Comparison of ENCODE assay signal across 22 mouse cellular contexts in the genomic region with DNA sequence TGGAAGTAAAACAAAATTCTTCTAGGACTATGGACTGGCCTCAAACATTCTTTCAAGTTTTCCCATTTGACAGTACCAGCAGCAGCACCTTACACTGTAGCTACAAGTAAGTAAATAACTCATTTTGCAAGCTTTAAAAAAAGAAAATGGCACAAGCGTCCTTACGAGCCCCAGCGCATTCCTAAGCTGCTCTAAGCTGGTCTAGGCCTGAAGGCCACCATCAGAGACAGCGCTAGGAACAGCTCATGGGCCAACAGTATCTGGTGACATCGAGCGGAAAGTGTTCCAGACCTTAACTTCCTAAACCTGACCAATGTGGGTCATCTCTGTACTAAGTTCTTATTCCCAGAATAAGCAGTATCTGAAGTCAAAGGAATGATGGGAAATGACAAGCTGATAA.
DNase-seq lines count a peak whose midpoint lies in the region; ATAC-seq lines count a peak whose summit lies in the region.
"Had no signal": no experiment of that assay in that cellular context is flagged by ENCODE, and none has a peak within 500 bp of the region (broad histone marks: within the 10 kb centered on the region; RNA-seq: fewer than 3 reads in every experiment).

No protein-coding gene starts in this region.

- H3K4me3 ChIP-seq in heart, embryonic 16.5 days (ENCODE audit: low read length) = no peak overlapping the region
- H3K4me3 ChIP-seq: embryonic facial prominence, embryonic 13.5 days; embryonic facial prominence, embryonic 15.5 days; erythroblast, embryonic 14.5 days; forebrain, embryonic 10.5 days; forebrain, embryonic 12.5 days had no signal

- no peaks in the 10 kb centered on the region for H3K9me3 ChIP-seq in heart, embryonic 16.5 days (replicated peaks; ENCODE audit: control insufficient read depth, low read length)
- H3K9me3 ChIP-seq: embryonic facial prominence, embryonic 15.5 days; forebrain, embryonic 10.5 days; forebrain, embryonic 12.5 days had no signal

- H3K9ac ChIP-seq in heart, embryonic 16.5 days (ENCODE audit: low read length) = no peak overlapping the region
- H3K9ac ChIP-seq: embryonic facial prominence, embryonic 13.5 days; embryonic facial prominence, embryonic 15.5 days; forebrain, embryonic 12.5 days had no signal

- peaks cover 11% of the 10 kb centered on the region for H3K4me1 ChIP-seq in heart, embryonic 16.5 days (ENCODE audit: control insufficient read depth, insufficient read depth, low read length)
- H3K4me1 ChIP-seq: embryonic facial prominence, embryonic 15.5 days; forebrain, embryonic 12.5 days had no signal

- intact Hi-C loops in heart, postnatal 14 days (cut with DNase I) = no loop called here

- H3K27me3 ChIP-seq in heart, embryonic 16.5 days (ENCODE audit: control insufficient read depth, insufficient read depth, low read length) = no peaks in the 10 kb centered on the region
- H3K27me3 ChIP-seq: embryonic facial prominence, embryonic 13.5 days; embryonic facial prominence, embryonic 15.5 days; forebrain, embryonic 12.5 days had no signal

- WGBS in heart, embryonic 16.5 days = 87% methylated on average over 6 of the region's 6 CpGs

- no peaks in the 10 kb centered on the region for H3K36me3 ChIP-seq in heart, embryonic 16.5 days (ENCODE audit: control insufficient read depth, insufficient read depth)
- H3K36me3 ChIP-seq: embryonic facial prominence, embryonic 15.5 days; forebrain, embryonic 10.5 days; forebrain, embryonic 12.5 days had no signal

- DNase-seq in heart, adult 11 months = peak; percentile 81
- DNase-seq in heart, postnatal 14 days = no peak
- DNase-seq in heart, postnatal 4 days = no peak
- peak; percentile 56 for DNase-seq in skeletal muscle tissue, adult 2 months (ENCODE audit: low read depth, low spot score)
- no peak for DNase-seq in ovary, adult 18-20 months (ENCODE audit: low spot score)
- DNase-seq: adrenal gland, adult 2 months; adrenal gland, postnatal 10 days; adrenal gland, postnatal 25 days; cerebellum, adult 11 months; cerebellum, adult 18-20 months; cerebellum, adult 8-10 months; cerebellum, adult 9-11 months; cerebellum, postnatal 14 days; cerebellum, postnatal 36 days; embryo, embryonic 11 days had no signal

- ATAC-seq in heart, embryonic 16.5 days (replicated peaks; ENCODE audit: extremely low read depth, insufficient read depth, low FRiP score) = no peak
- ATAC-seq: forebrain, embryonic 14.5 days had no signal

- H3K4me2 ChIP-seq in heart, embryonic 16.5 days (ENCODE audit: low read depth, low read length) = no peak overlapping the region
- H3K4me2 ChIP-seq: embryonic facial prominence, embryonic 13.5 days; embryonic facial prominence, embryonic 15.5 days; forebrain, embryonic 12.5 days had no signal

- peak overlapping the region; percentile 43; the same call in 1 of the 2 replicates for H3K27ac ChIP-seq in heart, embryonic 16.5 days (ENCODE audit: low read length)
- H3K27ac ChIP-seq: embryonic facial prominence, embryonic 13.5 days; embryonic facial prominence, embryonic 15.5 days; forebrain, embryonic 10.5 days; forebrain, embryonic 12.5 days had no signal

Comparison
In these comparisons a context has a peak if more than half of its experiments do, and no peak if none do; other contexts are left out.
1. DNase-seq: peak in heart, adult 11 months (single experiment) and skeletal muscle tissue, adult 2 months (single experiment); none in heart, postnatal 14 days (0 of 2), heart, postnatal 4 days (single experiment) and ovary, adult 18-20 months (single experiment).